Mouse (Mus musculus): ENCODE measurements at regions not wholly inside any gene's neighbourhood (a gene's known extent, or its start where the extent isn't known, plus 50 kb on each side); places are given as distances from the start of the nearest gene placed in this dataset.
A peak's percentile ranks its signal among the peaks of the same experiment; 100 is the strongest.

DNA sequence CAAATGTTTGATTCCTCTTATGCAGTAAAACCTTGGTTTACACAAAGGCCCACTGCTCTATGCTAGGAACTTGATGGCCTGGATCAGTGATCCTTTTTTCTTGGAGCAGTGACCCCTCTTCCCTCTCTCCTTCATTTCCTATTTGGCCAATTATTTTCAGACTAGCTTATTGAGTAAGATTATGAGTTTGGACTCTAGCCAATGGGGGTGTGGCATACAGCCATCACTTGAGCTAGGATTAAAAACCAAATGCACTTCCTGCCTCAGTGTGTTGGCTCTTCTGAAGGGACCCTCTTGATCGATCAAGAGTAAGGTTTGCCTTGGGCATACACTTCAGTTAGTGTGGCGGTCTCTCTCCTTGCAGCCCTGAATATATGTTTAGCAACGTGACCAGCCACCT lies 1172.6 kb upstream of the Gulo start:
- intact Hi-C loops (cut with DNase I): no loop called here
- DNase-seq: no peak

GRCm38 (mm10) chr14:67179549-67179948 lies 1170.5 kb upstream of the Gulo start:
- DNase-seq: no peak
- intact Hi-C loops (cut with DNase I): no loop called here

DNA sequence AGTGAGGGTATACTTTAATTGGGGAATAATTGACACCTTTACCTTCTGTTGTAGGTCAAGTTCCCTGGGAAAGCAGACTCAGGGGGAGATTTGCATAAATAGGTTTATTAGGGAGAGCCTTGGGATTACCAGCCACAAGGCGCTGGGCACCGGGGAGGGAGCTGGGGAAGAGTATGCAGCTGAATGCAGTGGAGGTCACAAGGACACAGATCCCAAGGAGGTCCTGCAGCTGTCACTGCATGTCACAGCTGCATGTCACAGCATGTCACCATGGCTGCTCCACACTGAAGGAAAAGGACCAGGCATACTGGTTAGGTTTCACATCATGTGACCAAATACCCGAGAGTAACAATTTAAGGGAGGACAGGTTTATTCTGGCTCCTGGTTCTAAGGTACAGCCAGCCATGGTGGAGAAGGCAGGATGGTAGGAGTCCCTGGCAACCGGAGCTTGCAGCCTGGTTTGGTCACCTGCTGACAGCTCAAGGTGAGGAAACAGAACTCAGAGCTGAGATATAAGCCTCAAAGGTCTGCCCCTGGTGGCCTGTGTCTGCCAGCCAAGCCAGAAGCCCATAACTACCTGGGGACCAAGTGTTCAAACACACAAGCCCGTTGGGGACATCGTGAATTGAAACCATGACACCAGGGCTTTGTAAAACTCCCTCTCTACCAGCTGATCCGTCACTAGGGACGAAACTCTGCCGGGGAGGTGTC lies 1169.5 kb upstream of the Gulo start:
- intact Hi-C loops (cut with DNase I): no loop called here
- no peak for DNase-seq

DNA sequence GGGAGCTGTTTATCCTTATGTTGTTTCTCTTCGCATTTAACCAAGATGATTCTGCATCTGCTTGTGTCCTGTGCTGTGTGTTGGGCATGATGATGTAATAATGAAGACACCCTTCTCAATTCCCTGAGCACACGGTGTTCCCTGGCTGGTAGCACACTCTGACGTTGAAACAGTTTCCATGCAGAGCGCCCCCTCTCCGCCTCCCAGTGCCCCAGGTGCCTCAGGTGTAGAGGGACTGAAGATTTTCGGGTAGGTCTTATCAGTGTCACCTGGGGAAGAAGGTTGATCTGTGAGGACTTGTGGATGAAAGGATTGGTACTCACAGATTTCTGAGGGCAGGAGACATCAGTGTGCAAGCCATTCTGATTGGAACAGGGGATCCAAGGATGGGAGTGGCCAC lies 1167.7 kb upstream of the Gulo start:
- no peak for DNase-seq
- intact Hi-C loops (cut with DNase I): no loop called here

DNA sequence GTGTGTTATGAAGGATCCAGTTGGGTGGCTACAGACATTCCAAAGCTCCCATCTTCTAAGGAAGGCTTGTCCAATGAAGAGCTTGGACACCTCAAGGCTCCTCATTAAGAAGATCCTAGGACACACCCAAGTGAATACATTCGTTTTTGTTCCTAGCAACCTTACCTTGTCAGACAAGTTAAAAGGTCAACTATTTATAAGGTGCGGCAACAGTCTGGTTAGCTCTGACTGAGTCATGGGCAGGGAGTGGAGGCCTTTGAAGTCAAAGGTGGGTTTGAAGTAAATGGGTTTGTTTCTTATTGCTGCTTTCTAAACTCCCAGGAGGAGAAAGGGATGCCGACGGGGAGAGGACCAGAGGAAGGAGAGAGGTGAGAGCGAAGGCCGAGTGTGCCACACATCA lies 1167.1 kb upstream of the Gulo start:
- intact Hi-C loops (cut with DNase I): no loop called here
- no peak for DNase-seq

- intact Hi-C loops (cut with DNase I): no loop called here
- DNase-seq: no peak
Measured at GRCm38 (mm10) chr14:67174929-67175328, 1165.9 kb upstream of the Gulo start.

DNA sequence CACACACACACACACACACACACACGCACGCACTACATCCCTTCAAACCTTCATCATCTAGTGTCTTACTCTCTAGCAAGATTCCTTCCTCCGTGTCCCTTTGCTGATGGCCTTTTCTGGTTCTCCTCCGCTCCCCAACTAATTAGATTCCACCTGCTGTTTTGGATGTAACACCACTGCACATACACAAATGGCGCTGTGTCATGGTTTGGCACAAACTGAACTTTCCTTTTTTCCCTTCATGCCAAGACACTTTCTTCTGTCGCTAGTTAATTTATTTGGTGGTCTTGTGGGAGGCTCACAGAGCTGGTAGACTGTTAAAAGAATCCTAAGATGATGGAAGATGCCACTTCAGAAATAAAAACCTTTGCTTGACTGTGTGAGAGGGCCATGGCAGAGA lies 1161.8 kb upstream of the Gulo start:
- intact Hi-C loops (cut with DNase I): no loop called here

GRCm38 (mm10) chr14:67170248-67170647 lies 1161.2 kb upstream of the Gulo start:
- no peak for DNase-seq
- intact Hi-C loops (cut with DNase I): no loop called here

More for the DNA sequence above, 1161.8 kb upstream of the Gulo start:
- DNase-seq: no peak

DNA sequence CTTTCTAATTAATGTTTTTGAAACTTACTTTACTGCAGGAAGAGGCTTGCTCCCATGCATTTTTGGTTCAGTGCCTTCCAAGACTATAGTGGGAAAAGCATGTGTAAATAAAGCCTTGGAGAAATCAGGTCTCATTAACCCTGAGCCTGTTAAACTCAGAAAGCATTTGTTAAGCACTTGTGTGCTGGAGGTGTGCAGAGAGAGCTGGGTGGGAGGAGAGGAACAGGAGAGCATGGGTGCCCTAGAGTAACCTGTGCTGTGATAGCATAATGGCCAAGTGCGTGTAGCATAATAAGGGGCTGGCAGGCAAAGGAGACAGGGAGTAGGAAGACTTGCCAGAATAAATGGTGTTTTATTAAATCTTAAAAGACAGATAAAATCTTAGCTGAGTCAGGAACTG lies 1160.2 kb upstream of the Gulo start:
- intact Hi-C loops (cut with DNase I): no loop called here
- no peak for DNase-seq

DNA sequence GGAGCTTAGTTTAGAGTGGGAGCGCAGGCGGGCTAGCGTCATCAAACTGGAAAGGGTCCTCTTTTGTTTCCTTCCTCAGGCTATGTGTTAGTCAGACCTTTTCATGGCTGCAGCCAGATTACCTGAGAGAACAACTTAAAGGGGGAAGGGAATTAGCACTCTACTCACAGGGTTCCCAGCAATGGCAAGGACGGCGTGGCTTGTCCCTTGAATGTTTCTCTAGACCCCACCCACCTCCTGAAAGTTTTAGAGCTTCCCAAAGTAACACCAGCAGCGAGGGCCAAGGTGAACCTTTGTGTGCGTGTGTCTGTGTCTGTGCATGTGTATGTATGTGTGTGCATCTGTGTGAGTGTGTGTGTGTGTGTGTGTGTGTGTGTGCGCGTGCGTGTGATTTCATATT lies 1151.0 kb upstream of the Gulo start:
- intact Hi-C loops (cut with DNase I): no loop called here

DNA sequence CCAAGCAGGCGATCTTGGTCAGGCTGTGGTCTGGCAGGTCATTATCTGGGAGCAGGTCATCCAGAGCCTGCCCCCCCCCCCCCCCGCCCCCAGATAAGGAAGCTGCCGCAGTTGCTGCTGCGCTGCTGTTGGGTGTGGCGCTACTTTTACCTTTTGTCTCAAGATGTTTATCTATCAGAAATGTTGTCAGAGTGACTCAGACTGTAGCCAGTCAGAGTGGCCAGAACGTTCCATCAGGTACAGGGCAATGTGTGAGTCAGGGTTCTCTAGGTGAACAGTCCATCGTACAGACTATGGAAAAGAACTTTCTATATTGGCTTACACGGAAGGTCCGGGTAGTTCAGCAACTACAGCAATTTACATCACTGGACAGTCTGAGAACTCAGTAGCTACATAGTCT lies 1149.9 kb upstream of the Gulo start:
- no peak for DNase-seq
- intact Hi-C loops (cut with DNase I): no loop called here

More for the DNA sequence above, 1151.0 kb upstream of the Gulo start:
- DNase-seq: no peak

DNA sequence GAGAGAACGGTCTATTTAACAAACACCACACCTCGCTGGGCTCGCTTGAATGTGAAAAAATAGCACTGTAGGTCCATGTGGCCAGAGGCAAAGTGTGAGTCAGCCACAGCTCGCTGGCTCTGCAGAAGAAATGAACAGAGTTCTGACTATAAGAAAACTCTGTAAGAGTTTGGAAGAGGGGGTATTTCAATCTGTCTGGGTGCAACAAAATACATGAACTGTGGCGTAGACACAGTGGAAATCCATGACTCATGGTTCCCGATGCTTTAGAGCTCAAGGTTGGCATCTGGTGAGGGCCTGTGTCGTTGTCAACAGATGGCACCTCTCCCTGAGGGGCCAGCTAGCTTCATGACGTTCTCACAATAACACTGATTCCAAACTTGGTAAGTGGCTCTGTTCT lies 1147.4 kb upstream of the Gulo start:
- no peak for DNase-seq
- intact Hi-C loops (cut with DNase I): no loop called here

GRCm38 (mm10) chr14:67153621-67154020 lies 1144.6 kb upstream of the Gulo start:
- intact Hi-C loops (cut with DNase I): no loop called here
- peak; percentile 62 to 64 for DNase-seq

DNA sequence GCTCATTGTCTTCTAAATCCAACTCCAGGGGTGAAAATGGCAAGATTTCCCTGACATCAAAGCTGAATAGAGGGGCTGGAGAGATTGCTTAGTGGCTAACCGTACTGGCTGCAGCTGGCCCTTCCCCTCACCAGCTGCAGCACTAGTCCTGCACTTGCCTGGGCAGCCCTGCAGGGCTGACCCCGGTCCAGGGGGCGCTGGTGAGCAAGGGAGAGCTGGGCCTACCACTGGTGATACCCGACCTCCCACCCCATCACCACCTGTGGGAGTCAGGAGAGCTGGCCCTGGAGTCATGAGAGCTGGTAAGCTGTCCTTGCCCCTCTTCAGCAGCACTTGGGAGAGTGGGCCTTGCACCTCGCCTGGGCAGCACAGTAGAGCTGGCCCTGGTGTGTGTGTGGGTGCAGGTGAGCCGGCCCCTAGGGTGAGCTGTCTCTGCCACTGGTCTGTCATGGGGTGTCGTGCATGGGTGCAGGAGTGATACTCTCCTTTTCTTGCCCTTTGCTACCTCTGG lies 1141.0 kb upstream of the Gulo start:
- DNase-seq: no peak

GRCm38 (mm10) chr14:67149091-67149490 lies 1140.1 kb upstream of the Gulo start:
- DNase-seq: no peak
- intact Hi-C loops (cut with DNase I): no loop called here

More for the DNA sequence above, 1141.0 kb upstream of the Gulo start:
- intact Hi-C loops (cut with DNase I): no loop called here

- no peak for DNase-seq
- intact Hi-C loops (cut with DNase I): no loop called here
Measured at GRCm38 (mm10) chr14:67146602-67147001, 1137.6 kb upstream of the Gulo start.

DNA sequence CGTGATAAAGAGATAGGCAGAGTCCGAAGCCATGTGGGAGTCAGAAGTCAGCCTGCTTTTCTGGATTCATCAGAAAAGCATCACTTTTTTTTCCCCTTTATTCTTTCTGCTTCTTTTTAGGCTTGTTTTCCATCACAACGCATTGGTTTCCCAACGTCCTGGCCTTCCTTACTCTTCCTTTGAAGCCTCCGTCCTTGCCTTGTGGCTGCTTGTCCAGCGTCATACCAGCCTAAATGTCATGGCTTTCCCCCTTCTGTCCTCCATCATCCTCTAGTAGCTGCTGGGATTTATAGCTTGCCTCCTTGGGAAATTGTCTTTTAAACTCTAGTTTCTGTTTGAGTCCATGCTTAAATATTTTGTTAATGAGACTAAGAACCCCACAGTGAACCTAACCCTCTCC lies 1136.0 kb upstream of the Gulo start:
- intact Hi-C loops (cut with DNase I): no loop called here
- no peak for DNase-seq

DNA sequence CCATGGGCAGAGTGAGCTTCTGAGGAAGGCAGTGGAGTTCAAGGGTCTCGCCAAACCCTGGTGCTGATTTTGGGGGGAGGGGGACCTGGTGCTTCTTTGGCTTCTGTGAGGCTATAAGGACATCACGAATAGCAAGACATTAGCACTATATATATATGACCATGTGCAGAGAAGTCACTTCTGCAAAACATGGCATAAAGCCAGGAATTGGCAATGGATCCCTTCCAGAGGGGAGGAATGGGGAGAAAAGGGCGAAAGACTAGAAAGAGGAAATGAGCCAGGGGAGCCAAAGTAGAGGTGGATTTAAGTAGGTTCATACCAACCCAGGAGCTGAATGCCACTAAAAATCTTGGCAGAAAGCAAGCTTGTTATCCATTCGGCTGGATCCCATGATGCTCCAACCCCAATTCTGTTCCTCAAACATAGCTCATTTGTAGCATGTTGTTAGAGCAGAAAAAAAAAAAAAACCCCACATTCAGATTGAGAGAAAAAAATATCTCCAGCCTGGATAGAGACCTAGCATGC lies 1135.5 kb upstream of the Gulo start:
- DNase-seq: no peak
- intact Hi-C loops (cut with DNase I): no loop called here

GRCm38 (mm10) chr14:67143826-67144225 lies 1134.8 kb upstream of the Gulo start:
- no peak for DNase-seq
- intact Hi-C loops (cut with DNase I): no loop called here

DNA sequence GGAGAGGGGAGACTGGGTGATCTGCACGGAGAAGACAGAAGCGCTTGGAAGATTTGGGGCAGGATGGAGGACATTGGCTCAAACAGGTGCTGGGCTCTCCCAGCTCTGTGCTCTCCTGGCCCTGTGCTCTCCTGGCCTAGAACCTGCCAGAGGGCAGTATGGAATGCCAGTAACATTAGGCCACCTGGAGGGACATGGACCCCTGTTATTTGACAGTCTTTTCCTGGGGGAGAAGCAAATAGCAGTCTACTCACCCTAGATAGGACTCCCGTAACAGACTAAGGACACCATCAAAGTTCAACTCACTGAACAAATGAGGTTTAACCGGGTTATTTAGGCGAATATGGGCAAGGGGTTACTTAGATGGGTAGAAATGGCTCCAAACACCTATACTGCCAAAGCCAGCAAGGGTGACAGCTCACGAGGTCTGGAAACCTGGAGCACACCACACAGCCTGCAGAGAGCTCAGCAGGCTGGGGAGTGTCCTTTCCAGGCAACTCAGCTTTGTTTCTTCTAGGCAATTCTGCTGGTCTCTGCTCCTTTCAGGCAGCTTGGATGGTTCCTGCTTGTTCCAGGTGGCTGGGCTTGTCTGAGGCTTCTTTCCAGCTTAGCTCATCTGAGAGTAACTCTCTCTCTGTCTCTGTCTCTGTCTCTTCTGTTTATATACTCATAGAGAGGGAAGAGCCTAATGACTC lies 1133.7 kb upstream of the Gulo start:
- intact Hi-C loops (cut with DNase I): no loop called here

DNA sequence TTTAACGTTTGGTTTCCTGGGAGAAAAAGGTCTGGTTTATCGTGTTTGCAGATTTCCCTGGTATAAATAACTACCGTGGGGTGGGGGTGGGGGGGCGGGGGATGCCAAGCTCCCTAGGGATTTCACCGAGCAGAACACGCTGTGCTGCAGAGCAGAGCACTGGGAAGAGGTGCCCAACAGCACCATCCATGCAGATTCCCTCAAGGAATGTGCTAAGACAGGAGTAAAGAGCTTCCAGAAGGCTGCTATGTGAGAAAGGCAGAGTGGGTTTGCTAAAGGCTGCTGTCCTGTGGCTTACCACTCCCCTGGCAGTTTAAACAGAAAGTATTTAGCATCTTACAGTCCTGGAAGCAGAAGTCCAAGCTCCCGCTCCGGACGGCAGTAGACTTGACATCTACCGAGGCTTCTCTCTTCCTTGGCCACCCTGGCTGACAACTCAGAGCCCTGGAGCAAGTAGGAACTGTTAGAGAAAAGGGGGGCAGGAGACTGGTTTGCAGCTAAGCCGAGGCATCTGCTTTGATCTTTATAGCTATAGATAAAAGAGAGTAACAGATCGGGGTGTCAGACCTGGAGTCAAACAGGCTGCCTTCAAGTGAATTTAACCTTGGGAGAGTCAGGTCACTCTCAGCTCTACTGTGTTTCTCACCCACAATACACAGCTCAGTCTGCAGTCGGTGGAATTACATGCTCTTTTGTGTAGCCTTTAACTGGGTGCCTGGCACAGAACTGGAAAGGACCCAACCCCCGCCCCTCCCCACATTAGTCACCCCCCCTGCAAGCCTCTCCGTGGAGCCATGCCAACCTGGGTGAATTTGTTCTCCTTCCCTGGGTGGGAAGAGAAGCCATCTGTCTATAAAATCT lies 1132.8 kb upstream of the Gulo start:
- DNase-seq: peak in 1 of 2 experiments; percentile 20
- intact Hi-C loops (cut with DNase I): no loop called here

More for the DNA sequence above, 1133.7 kb upstream of the Gulo start:
- DNase-seq: no peak
